Mouse (Mus musculus) MEL (cell line): Measurements from ENCODE around the gene Coasy.

Source experiments
- CHD1 ChIP-seq: IDR thresholded peaks from 2 replicates; pipeline ENCODE4 v1.6.1; 2012; ENCODE audit warnings: low read depth, mild to moderate bottlenecking, inconsistent platforms, low read length, improper control_type of control experiment
- CHD2 ChIP-seq: IDR thresholded peaks from 2 replicates; pipeline ENCODE4 v1.6.1; 2011; ENCODE audit warnings: low read length, improper control_type of control experiment
- CTCF ChIP-seq, 3 experiments: IDR thresholded peaks in 2 of 3; conservative IDR thresholded peaks in 1 of 3; 2 replicates each; pipeline ENCODE4 v1.5.1; 2011 to 2012; ENCODE audit warnings: low read length in 3 of 3, low read depth in 2 of 3, mild to moderate bottlenecking in 2 of 3, improper control_type of control experiment in 1 of 3, inconsistent platforms in 1 of 3, mixed read lengths in 1 of 3, moderate library complexity in 1 of 3; ENCODE audit not compliant: control insufficient read depth in 1 of 3, insufficient read depth in 1 of 3, poor library complexity in 1 of 3, severe bottlenecking in 1 of 3
- E2F4 ChIP-seq: IDR thresholded peaks from 2 replicates; pipeline ENCODE4 v1.6.1; 2011; ENCODE audit warnings: low read depth, low read length, improper control_type of control experiment, borderline replicate concordance
- JUND ChIP-seq: IDR thresholded peaks from 2 replicates; pipeline ENCODE4 v1.6.1; 2011; ENCODE audit warnings: low read depth, mild to moderate bottlenecking, improper control_type of control experiment, low read length
- MXI1 ChIP-seq: IDR thresholded peaks from 2 replicates; pipeline ENCODE4 v1.6.1; 2011; ENCODE audit warnings: mild to moderate bottlenecking, low read depth, low read length, improper control_type of control experiment
- MYC ChIP-seq: IDR thresholded peaks from 2 replicates; pipeline ENCODE4 v1.6.1; 2011; ENCODE audit warnings: low read depth, mild to moderate bottlenecking, low read length, improper control_type of control experiment, moderate library complexity
- NRF1 ChIP-seq: IDR thresholded peaks from 2 replicates; pipeline ENCODE4 v1.6.1; 2014; ENCODE audit warnings: low read depth, mild to moderate bottlenecking, inconsistent platforms, low read length, improper control_type of control experiment, moderate library complexity; ENCODE audit not compliant: poor library complexity, insufficient read depth, severe bottlenecking
- POLR2A ChIP-seq, 2 experiments: IDR thresholded peaks; 2 replicates each; pipeline ENCODE4 v1.6.1; 2011 to 2012; ENCODE audit warnings: low read length in 2 of 2, mild to moderate bottlenecking in 2 of 2, control low read depth in 1 of 2, improper control_type of control experiment in 1 of 2, low read depth in 1 of 2, moderate library complexity in 1 of 2; ENCODE audit not compliant: control insufficient read depth in 1 of 2, insufficient read depth in 1 of 2, poor library complexity in 1 of 2
- SMC3 ChIP-seq: IDR thresholded peaks from 2 replicates; pipeline ENCODE4 v1.6.1; 2011; ENCODE audit warnings: low read depth, low read length, improper control_type of control experiment
- TAL1 ChIP-seq: IDR thresholded peaks from 2 replicates; pipeline ENCODE4 v1.6.1; 2012; ENCODE audit warnings: mild to moderate bottlenecking, inconsistent platforms, low read length, moderate library complexity, mixed read lengths
- TBP ChIP-seq: IDR thresholded peaks from 2 replicates; pipeline ENCODE4 v1.8.0; 2011; ENCODE audit warnings: low read depth, low read length, improper control_type of control experiment

- TF ChIP-seq TBP = no peak
- peak; percentile 78 for TF ChIP-seq TAL1
- no peak for TF ChIP-seq CTCF (IDR thresholded peaks at IDR 0.05 in 2 of 3, conservative IDR thresholded peaks at IDR 0.05 in 1 of 3; ENCODE audit: control insufficient read depth in 1 of 3, insufficient read depth in 1 of 3, low read depth in 2 of 3, low read length in 3 of 3, poor library complexity in 1 of 3, severe bottlenecking in 1 of 3)
- TF ChIP-seq NRF1 = no peak
- TF ChIP-seq SMC3 = no peak
- no peak for TF ChIP-seq MXI1
- no peak for TF ChIP-seq CHD1
- TF ChIP-seq POLR2A (IDR thresholded peaks at IDR 0.05; ENCODE audit: control insufficient read depth in 1 of 2, insufficient read depth in 1 of 2, low read depth in 1 of 2, low read length in 2 of 2, poor library complexity in 1 of 2) = no peak
- no peak for TF ChIP-seq JUND
- TF ChIP-seq CHD2 = no peak
- no peak for TF ChIP-seq MYC
- no peak for TF ChIP-seq E2F4
Measured at GRCm38 (mm10) chr11:101131187-101131586, 48.8 kb downstream of the Coasy start.
